Mouse (Mus musculus) kidney, postnatal 10 days (tissue): ENCODE measurements around the gene Plxdc2.

Source experiments
- DNase-seq: peaks from one replicate; pipeline ENCODE4 v3.0.0; 2021; ENCODE audit warnings: mixed read lengths

The Plxdc2 gene

GRCm38 (mm10) chr2:16578153-16578552 lies 222.0 kb downstream of the Plxdc2 start:
- no peak for DNase-seq

DNA sequence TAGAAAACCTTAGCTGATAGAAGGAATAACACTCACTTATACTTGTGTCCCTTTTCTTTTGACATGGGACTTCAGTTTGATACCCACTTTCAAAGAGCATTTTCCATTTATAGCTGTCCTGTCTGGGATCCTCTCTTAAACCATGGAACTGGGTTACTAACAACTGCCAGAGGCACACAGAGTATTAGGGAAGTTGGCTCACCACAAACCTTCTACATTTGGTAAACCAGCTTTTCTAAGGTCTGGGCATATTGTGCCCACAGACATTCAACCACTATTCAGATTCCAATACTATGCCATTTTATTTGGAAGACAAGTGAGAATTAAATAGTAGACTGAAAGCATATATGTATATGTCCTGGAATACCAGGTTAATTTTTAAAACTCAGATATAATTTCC lies 232.4 kb downstream of the Plxdc2 start:
- DNase-seq, result no peak

- no peak for DNase-seq
Measured at GRCm38 (mm10) chr2:16595451-16595850, 239.3 kb downstream of the Plxdc2 start.

- peak; percentile 16 for DNase-seq
Measured at GRCm38 (mm10) chr2:16598231-16598630, 242.1 kb downstream of the Plxdc2 start.

DNA sequence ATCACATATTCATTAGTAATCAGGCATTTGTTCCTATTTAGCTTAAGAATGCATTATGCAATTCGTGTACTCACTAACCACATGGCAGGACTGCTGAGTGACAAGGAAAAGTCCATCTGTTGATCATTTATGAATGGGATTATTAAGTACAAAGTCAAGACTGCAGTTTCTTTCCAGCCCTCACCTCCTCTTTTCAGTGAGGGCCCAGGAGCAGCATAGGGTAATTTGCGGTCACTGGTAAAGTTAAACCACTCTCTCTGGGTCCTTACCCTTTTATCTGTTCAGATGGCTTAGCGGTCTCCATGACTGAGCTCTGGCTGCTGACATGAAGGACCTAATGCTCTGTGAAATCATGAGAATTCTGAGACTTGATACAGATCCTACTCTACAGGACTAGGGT lies 248.2 kb downstream of the Plxdc2 start:
- DNase-seq, result peak; percentile 13

GRCm38 (mm10) chr2:16607792-16608586 lies 251.9 kb downstream of the Plxdc2 start:
- DNase-seq, result peak; percentile 52

DNA sequence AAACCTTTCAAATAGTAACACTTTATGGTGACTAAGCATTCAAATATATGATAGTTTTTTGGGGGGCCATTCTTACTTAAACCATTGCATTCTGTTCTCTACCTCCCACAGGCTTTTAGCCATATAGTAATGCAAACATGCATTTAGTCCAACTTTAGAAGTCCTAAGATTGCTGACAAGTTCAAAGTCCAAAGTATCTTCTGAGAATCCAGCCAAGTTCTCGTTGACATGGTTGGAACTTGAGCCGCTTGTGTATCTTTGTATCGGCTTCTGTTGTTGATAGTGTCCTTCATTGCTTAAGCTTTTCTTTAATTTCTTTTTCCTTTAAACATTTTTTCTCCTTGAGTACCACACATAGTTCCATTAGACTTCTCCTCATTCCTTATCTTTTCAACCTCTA lies 286.0 kb downstream of the Plxdc2 start:
- DNase-seq, result no peak

GRCm38 (mm10) chr2:16651713-16652112 lies 295.6 kb downstream of the Plxdc2 start:
- no peak for DNase-seq

DNA sequence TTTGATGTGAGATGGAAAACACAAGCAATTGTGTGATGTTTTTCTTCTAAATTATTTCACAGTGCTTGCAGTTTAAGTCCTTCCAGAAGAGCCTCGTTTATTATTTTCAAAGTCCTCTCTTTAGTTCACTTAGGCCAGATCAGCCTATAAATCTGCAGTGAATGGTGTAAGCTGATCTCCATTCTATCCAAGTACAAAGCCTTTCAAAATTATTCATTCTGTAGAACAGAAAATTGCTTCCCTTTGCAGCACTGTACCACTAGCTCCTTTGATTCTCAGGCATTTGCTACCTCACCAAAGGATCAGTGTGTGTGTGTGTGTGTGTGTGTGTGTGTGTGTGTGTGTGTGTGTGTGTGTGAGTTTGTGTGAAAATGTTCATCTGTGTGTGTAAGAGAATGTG lies 308.4 kb downstream of the Plxdc2 start:
- no peak for DNase-seq

- DNase-seq, result no peak
Measured at GRCm38 (mm10) chr2:16668391-16668790, 312.3 kb downstream of the Plxdc2 start.

DNA sequence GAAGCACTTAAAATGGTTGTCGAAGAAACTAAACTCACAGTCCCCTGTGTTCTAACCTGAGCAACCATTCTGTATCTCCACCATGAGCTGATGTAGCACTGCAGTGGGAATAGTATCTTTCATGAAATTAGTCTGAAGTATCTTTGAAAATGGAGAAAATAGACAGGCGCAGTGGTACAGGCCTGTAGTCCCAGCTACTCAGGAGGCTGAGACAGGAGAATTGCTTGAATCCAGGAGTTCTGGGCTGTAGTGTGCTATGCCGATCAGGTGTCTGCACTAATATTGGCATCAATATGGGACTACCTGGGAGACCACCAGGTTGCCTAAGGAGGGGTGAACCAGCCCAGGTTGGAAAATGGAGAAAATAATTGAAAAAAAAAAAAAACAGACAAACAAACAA lies 326.8 kb downstream of the Plxdc2 start:
- DNase-seq, result no peak

GRCm38 (mm10) chr2:16683739-16684138 lies 327.6 kb downstream of the Plxdc2 start:
- DNase-seq, result no peak

- no peak for DNase-seq
Measured at GRCm38 (mm10) chr2:16684529-16684928, 328.4 kb downstream of the Plxdc2 start.

- DNase-seq, result no peak
Measured at GRCm38 (mm10) chr2:16696390-16696789, 340.3 kb downstream of the Plxdc2 start.

DNA sequence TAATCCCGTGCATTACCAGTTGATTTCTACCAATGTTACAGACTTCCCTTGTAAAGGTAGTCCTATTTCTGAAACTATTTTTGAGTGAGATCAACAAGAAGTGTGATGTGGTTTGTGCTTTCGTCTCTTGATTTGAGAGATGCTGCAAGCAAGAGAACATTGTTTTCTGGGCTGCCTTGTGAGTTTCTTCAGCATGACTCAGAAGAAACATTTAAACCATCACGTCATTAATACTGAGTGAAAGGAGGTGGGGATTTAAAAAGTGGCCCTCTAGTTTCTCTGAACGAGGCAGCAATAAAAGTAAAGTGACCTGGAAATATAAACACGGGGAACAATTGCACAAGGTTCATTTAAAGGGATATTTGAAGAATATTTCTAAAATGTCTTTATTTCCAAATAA lies 341.1 kb downstream of the Plxdc2 start:
- DNase-seq, result no peak

DNA sequence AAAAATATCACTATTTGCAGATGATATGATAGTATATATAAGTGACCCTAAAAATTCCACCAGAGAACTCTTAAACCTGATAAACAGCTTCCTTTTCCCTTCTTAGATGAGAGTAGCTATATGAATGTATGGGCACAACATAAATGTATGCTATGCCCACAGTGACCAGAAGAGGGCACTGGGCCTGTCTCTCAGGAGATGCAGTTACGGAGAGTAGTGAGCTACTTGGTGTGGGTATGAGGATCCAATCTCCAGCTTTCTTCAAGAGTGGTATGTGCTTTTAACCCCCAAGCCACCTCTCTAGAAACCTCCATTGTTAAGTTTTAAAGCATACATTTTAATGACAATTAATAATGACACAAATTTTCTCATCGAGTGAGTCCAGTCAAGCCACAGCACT lies 350.1 kb downstream of the Plxdc2 start:
- peak; percentile 9 for DNase-seq

- DNase-seq, result no peak
Measured at GRCm38 (mm10) chr2:16709885-16710284, 353.8 kb downstream of the Plxdc2 start.

- DNase-seq, result no peak
Measured at GRCm38 (mm10) chr2:16731033-16731432, 374.9 kb downstream of the Plxdc2 start.

GRCm38 (mm10) chr2:16734381-16734780 lies 378.3 kb downstream of the Plxdc2 start:
- no peak for DNase-seq

GRCm38 (mm10) chr2:16738241-16738640 lies 382.1 kb downstream of the Plxdc2 start:
- DNase-seq, result peak; percentile 75

DNA sequence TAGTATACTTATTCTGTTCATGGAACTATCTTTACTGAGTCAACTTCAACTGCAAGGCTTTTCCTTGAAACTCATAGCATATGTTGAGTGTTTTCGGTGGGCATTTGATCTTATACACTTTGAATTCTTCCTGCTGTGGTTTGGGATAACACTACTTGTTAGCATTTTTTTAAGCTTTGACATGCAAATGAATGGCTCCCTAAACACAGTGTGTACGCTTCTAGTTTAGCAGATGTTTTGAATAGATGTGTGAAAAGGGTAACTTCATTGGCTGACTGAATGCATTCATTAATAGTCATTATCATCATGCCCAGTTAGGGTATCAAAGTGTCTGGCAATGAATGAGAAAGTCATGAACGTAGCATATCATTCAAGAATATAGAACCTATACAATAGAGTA lies 385.7 kb downstream of the Plxdc2 start:
- no peak for DNase-seq

DNA sequence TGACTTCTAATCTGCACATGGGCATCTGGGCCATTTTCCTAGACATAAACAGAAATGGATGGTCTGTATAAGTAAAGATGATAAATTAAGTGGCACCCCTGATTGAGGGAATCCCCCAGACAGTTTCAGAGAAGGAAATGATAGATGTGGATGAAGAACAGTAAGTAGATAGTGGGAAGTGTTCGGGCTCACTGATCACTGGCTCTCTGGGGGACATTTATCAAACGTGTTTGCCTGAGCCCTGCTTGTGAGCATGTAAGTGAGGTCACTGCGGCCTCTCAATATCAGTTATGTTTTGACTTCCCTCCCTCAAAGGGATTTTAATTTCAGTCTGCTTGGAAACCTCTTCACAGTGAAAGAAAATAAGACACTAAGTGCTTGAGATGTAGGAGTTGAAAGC lies 387.5 kb downstream of the Plxdc2 start:
- DNase-seq, result no peak

DNA sequence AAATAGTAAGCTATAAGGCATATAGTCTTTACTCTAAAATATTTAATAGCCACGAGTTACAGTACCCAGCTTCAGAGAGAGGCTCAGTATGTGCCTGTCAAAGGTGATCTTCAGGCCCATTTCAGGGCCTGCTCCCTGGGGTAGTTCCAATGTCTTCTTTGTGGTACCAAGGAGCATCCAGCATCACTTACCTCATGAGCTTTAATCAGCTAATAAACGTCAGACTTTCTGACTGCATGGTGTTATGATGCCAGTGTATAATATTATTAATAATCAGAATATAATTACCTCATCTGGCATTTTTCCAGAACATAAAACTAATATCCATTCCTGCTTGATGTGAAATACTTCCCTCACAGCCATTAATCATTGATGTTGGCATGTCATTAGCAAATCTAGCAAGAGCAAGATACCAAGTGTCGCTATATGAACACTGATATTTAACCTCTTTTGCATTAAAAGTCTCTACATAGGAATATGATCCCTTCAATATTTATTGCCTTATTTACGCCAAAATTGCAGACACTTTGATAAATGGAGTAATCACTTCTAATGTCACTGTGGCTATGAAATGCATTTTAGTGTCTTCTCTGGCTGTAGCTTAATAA lies 393.3 kb downstream of the Plxdc2 start:
- no peak for DNase-seq

DNA sequence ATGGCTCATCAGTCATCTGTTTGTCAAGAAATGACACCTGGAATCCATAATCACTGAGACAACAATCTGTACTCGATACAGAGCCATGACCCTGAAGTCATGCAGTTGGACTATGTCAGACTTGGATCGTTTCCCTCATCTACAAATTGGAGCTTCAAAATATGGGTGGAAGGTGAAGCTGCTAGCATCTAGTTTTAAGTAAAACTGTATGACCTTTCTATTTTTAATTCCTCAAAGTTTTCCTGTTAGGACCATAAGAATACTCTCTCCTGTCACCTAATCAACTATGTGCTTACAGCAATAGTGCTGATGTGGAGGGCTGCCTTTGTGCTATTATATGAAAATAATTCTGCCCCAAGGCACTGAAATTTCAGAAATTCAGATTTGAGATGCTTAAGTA lies 401.1 kb downstream of the Plxdc2 start:
- no peak for DNase-seq

GRCm38 (mm10) chr2:16759766-16760165 lies 403.7 kb downstream of the Plxdc2 start:
- no peak for DNase-seq
